Mouse (Mus musculus): Measurements from ENCODE around the gene Efcab11.

- TF ChIP-seq EP300 (IDR thresholded peaks at IDR 0.05; ENCODE audit: low read depth) (no peak), CTCF (IDR thresholded peaks at IDR 0.05; ENCODE audit: low read depth) (no peak)
These were observed 27.2 kb upstream of the Efcab11 start for GRCm38 (mm10) chr12:99911466-99911865.
